Mouse (Mus musculus) C2C12 (cell line): ENCODE results near the gene Pih1d3.

Source experiments
- CEBPB ChIP-seq: IDR thresholded peaks from one replicate; pipeline ENCODE4 v1.6.1; 2011; ENCODE audit warnings: low read depth, mild to moderate bottlenecking, control low read depth, moderate library complexity
- CTCF ChIP-seq: IDR thresholded peaks from one replicate; pipeline ENCODE4 v1.5.1; 2011; ENCODE audit not compliant: control insufficient read depth, insufficient read depth, insufficient read length
- FOSL1 ChIP-seq: IDR thresholded peaks from one replicate; pipeline ENCODE4 v1.8.0; 2011; ENCODE audit warnings: mild to moderate bottlenecking, low read length; ENCODE audit not compliant: poor library complexity, insufficient read depth, severe bottlenecking
- MAX ChIP-seq: IDR thresholded peaks from one replicate; pipeline ENCODE4 v1.6.1; 2011; ENCODE audit warnings: mild to moderate bottlenecking, control low read depth
- MYOD1 ChIP-seq: IDR thresholded peaks from one replicate; pipeline ENCODE4 v1.6.1; 2011; ENCODE audit warnings: low read depth; ENCODE audit not compliant: control insufficient read depth, insufficient read length
- MYOG ChIP-seq: IDR thresholded peaks from one replicate; pipeline ENCODE4 v1.6.1; 2011; ENCODE audit not compliant: control insufficient read depth, insufficient read length; ENCODE audit errors: extremely low read depth
- USF1 ChIP-seq: IDR thresholded peaks from one replicate; pipeline ENCODE4 v1.6.1; 2011; ENCODE audit warnings: low read depth, mild to moderate bottlenecking, control low read depth, moderate library complexity

- no peak for TF ChIP-seq CTCF
- TF ChIP-seq USF1 = no peak
- TF ChIP-seq MYOG = no peak
- no peak for TF ChIP-seq MAX
- no peak for TF ChIP-seq CEBPB
- TF ChIP-seq MYOD1 = no peak
- TF ChIP-seq FOSL1 = no peak
Measured at GRCm38 (mm10) chr1:31178264-31178663, 44.4 kb upstream of the Pih1d3 start.
